In genomic region chr15:10760006-10760405, GRCm38 (mm10) we compare ENCODE assay signal across 19 mouse cellular contexts. TPM values are rescaled to one million over a fixed set of nuclear protein-coding genes. Genes with fewer than 3 reads are reported as not detected.
A peak's percentile ranks its signal among the peaks of the same experiment; 100 is the strongest.
DNase-seq lines count a peak whose midpoint lies in the region; ATAC-seq lines count a peak whose summit lies in the region.
"Had no signal": no experiment of that assay in that cellular context is flagged by ENCODE, and none has a peak within 500 bp of the region (broad histone marks: within the 10 kb centered on the region; RNA-seq: fewer than 3 reads in every experiment).

No protein-coding gene starts in this region.

- ATAC-seq in lung, embryonic 15.5 days (ENCODE audit: borderline replicate concordance, extremely low read depth, low FRiP score, low TSS enrichment): no peak; the same call in 1 of the 2 replicates
- ATAC-seq in hindbrain, embryonic 12.5 days (ENCODE audit: low FRiP score): no peak
- ATAC-seq: CD4-positive, CD25-positive, alpha-beta regulatory T cell, adult 4 months; forebrain, embryonic 14.5 days; hindbrain, embryonic 16.5 days had no signal

- 63% methylated on average over 12 of the region's 12 CpGs for WGBS in lung, embryonic 15.5 days
- 77% methylated on average over 12 of the region's 12 CpGs for WGBS in hindbrain, embryonic 12.5 days

- H3K9me3 ChIP-seq in lung, embryonic 15.5 days: no peaks in the 10 kb centered on the region
- H3K9me3 ChIP-seq in hindbrain, embryonic 12.5 days (replicated peaks): no peaks in the 10 kb centered on the region
- H3K9me3 ChIP-seq: embryonic facial prominence, embryonic 15.5 days; liver, embryonic 13.5 days; stomach, embryonic 15.5 days had no signal

- H3K27me3 ChIP-seq in lung, embryonic 15.5 days: no peaks in the 10 kb centered on the region
- H3K27me3 ChIP-seq in hindbrain, embryonic 12.5 days: no peaks in the 10 kb centered on the region
- H3K27me3 ChIP-seq: embryonic facial prominence, embryonic 15.5 days; liver, embryonic 13.5 days; stomach, embryonic 15.5 days had no signal

- no peaks in the 10 kb centered on the region for H3K36me3 ChIP-seq in lung, embryonic 15.5 days
- H3K36me3 ChIP-seq in hindbrain, embryonic 12.5 days: no peaks in the 10 kb centered on the region
- H3K36me3 ChIP-seq: embryonic facial prominence, embryonic 15.5 days; liver, embryonic 13.5 days; stomach, embryonic 15.5 days had no signal

- H3K9ac ChIP-seq in lung, embryonic 15.5 days: no peak overlapping the region
- H3K9ac ChIP-seq in hindbrain, embryonic 12.5 days: no peak overlapping the region
- H3K9ac ChIP-seq: embryonic facial prominence, embryonic 15.5 days; liver, embryonic 13.5 days; stomach, embryonic 15.5 days had no signal

- H3K4me2 ChIP-seq in lung, embryonic 15.5 days: no peak overlapping the region
- no peak overlapping the region for H3K4me2 ChIP-seq in hindbrain, embryonic 12.5 days (replicated peaks)
- H3K4me2 ChIP-seq: embryonic facial prominence, embryonic 15.5 days; liver, embryonic 13.5 days; stomach, embryonic 15.5 days had no signal

- no peaks in the 10 kb centered on the region for H3K4me1 ChIP-seq in lung, embryonic 15.5 days
- H3K4me1 ChIP-seq in hindbrain, embryonic 12.5 days: no peaks in the 10 kb centered on the region
- H3K4me1 ChIP-seq: embryonic facial prominence, embryonic 15.5 days; liver, embryonic 13.5 days; stomach, embryonic 15.5 days had no signal

- intact Hi-C loops in left cerebral cortex, postnatal 25 days (cut with DNase I): no loop called here

- peak overlapping the region; percentile 46; the same call in 1 of the 2 replicates for H3K27ac ChIP-seq in lung, embryonic 15.5 days
- H3K27ac ChIP-seq in hindbrain, embryonic 12.5 days: no peak overlapping the region
- H3K27ac ChIP-seq: embryonic facial prominence, embryonic 15.5 days; liver, embryonic 13.5 days; stomach, embryonic 15.5 days had no signal

- H3K4me3 ChIP-seq in lung, embryonic 15.5 days: no peak overlapping the region
- H3K4me3 ChIP-seq in hindbrain, embryonic 12.5 days: no peak overlapping the region
- H3K4me3 ChIP-seq: embryonic facial prominence, embryonic 15.5 days; liver, embryonic 13.5 days; stomach, embryonic 15.5 days had no signal

- peak; percentile 14 for DNase-seq in gastrocnemius, adult 18-20 months (ENCODE audit: low spot score)
- DNase-seq in gastrocnemius, postnatal 25 days: no peak
- DNase-seq in urinary bladder, postnatal 14 days (ENCODE audit: low spot score): peak; percentile 33
- DNase-seq in urinary bladder, postnatal 10 days (ENCODE audit: low spot score): no peak
- DNase-seq in left cerebral cortex, postnatal 25 days (ENCODE audit: low spot score in 2 of 2): no peak
- no peak for DNase-seq in embryo, embryonic 10.5 days (ENCODE audit: low spot score)
- DNase-seq: cerebellum, postnatal 36 days; kidney, adult 11 months; kidney, postnatal 25 days; liver, embryonic 13.5 days; thymus, postnatal 14 days had no signal

RNA-seq across cellular contexts. Expression of gene Rai14, which starts 45.6 kb away (rescaled TPM):
- 1 to 10 TPM; 5.5 to 7.0 TPM for total RNA-seq in gastrocnemius, adult 18-20 months (2021)
- 1 to 10 TPM; 2.6 to 3.5 TPM for total RNA-seq in gastrocnemius, postnatal 25 days (2021)
- polyA plus RNA-seq in lung, embryonic 15.5 days (2015; fragmentation: Nextera tagmentation; extraction: Ambion mirVana): 60.5 and 69.9 TPM in 2 replicates
- 1 to 10 TPM; 7.5 to 8.9 TPM for total RNA-seq in left cerebral cortex, postnatal 25 days (2021)
- polyA plus RNA-seq in hindbrain, embryonic 12.5 days (2016; fragmentation: Nextera tagmentation; extraction: Ambion mirVana): 64.9 and 70.5 TPM in 2 replicates
- total RNA-seq: MEL had no signal

Comparison
In these comparisons a context has a peak if more than half of its experiments do, and no peak if none do; other contexts are left out.
1. DNase-seq: peak in gastrocnemius, adult 18-20 months (single experiment) and urinary bladder, postnatal 14 days (single experiment); none in gastrocnemius, postnatal 25 days (single experiment), urinary bladder, postnatal 10 days (single experiment), left cerebral cortex, postnatal 25 days (0 of 2) and embryo, embryonic 10.5 days (single experiment).